Mouse (Mus musculus) liver, postnatal 0 days (tissue): Measurements from ENCODE around the gene Neu1.

Experiments used
- CTCF ChIP-seq: sonication (generic); IDR thresholded peaks from 2 replicates; pipeline ENCODE4 v1.5.1; 2016; ENCODE audit warnings: antibody characterized with exemption, low read depth
- EP300 ChIP-seq: IDR thresholded peaks from 2 replicates; pipeline ENCODE4 v1.6.1; 2016; ENCODE audit warnings: antibody characterized with exemption, low read depth, mild to moderate bottlenecking

- TF ChIP-seq CTCF (no peak), EP300 (no peak)
These were observed 37.8 kb upstream of the Neu1 start for GRCm38 (mm10) chr17:34893072-34893824.
